Mouse (Mus musculus) hindbrain, embryonic 11.5 days (tissue): ENCODE results near the gene Fez1. TPM values are rescaled to one million over a fixed set of nuclear protein-coding genes. Genes with fewer than 3 reads are reported as not detected.

ENCODE experiments used
- ATAC-seq: fragments of 200-750 bp; cut with Nextera tagmentation; 2 replicates; pipeline ENCODE4 v1.8.0; 2017; ENCODE audit warnings: mild to moderate bottlenecking, moderate TSS enrichment, moderate library complexity; ENCODE audit not compliant: low FRiP score
- DNase-seq: peaks from one replicate; pipeline ENCODE4 v3.0.0-alpha.2; 2015; ENCODE audit warnings: low spot score
- H3K27ac ChIP-seq: fragments of 300-500 bp; sonication (generic); 2 replicates; pipeline ENCODE4 v1.5.1; 2014; ENCODE audit warnings: mild to moderate bottlenecking, low read depth, low read length
- H3K27me3 ChIP-seq: fragments of 300-500 bp; sonication (generic); 2 replicates; pipeline ENCODE4 v1.6.1; 2014; ENCODE audit warnings: mild to moderate bottlenecking, low read length, moderate library complexity, mixed read lengths; ENCODE audit not compliant: control insufficient read depth, insufficient read depth
- H3K36me3 ChIP-seq: fragments of 300-500 bp; sonication (generic); 2 replicates; pipeline ENCODE4 v1.6.1; 2014; ENCODE audit warnings: mild to moderate bottlenecking, low read length, moderate library complexity, mixed read lengths; ENCODE audit not compliant: control insufficient read depth, insufficient read depth
- H3K4me1 ChIP-seq: fragments of 300-500 bp; sonication (generic); replicated peaks from 2 replicates; pipeline ENCODE4 v1.6.1; 2014; ENCODE audit warnings: low read length, mixed read lengths; ENCODE audit not compliant: control insufficient read depth, insufficient read depth
- H3K4me2 ChIP-seq: fragments of 300-500 bp; sonication (generic); replicated peaks from 2 replicates; pipeline ENCODE4 v1.6.1; 2014; ENCODE audit warnings: mild to moderate bottlenecking, low read depth, low read length
- H3K4me3 ChIP-seq: fragments of 300-500 bp; sonication (generic); 2 replicates; pipeline ENCODE4 v1.5.1; 2014; ENCODE audit warnings: low read depth, low read length
- H3K9ac ChIP-seq: fragments of 300-500 bp; sonication (generic); 2 replicates; pipeline ENCODE4 v1.6.1; 2014; ENCODE audit warnings: low read depth, low read length
- H3K9me3 ChIP-seq: fragments of 300-500 bp; sonication (generic); 2 replicates; pipeline ENCODE4 v1.6.1; 2016; ENCODE audit warnings: low read length; ENCODE audit not compliant: control insufficient read depth
- WGBS: fragments of 180-500 bp; shearing (Covaris S2); extraction: QIAGEN DNeasy Blood & Tissue Kit; methylation state at CpG from one replicate; pipeline ENCODE4 v1.1.7; 2014; 5-methylcytosine and 5-hydroxymethylcytosine counted together
- polyA plus RNA-seq: library from polyadenylated mRNA; unstranded; fragments of >200 nt; fragmentation: Nextera tagmentation; extraction: Ambion mirVana; gene quantifications from 2 replicates; pipeline ENCODE4 v1.2.1, GENCODE M21; 2014

The Fez1 gene
- polyA plus RNA-seq, 1 experiment from 2014 or later, result 343 TPM

DNA sequence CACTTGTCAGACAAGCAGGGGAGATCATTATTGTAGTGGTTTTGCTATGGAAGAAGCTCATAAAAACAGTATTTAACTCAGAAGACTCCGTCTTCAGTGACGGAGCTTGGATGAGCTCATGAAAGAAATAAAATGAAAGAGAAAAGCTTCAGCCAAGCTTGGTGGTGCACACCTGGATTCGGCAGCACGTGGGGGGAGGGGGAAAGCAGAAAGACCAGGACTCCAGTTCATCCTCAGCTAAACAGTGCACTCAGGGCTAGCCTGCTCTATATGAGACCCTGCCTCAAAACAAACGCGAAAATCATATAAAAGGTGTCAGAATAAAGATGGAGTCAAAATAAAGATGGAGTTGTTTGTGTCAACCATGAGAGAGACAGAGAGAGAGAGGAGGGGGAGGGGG lies 18.3 kb upstream of the Fez1 start:
- ATAC-seq (no peak), DNase-seq (no peak)
- Histone ChIP-seq H3K27me3 (no peaks in the 10 kb centered on the region), H3K27ac (no peak overlapping the region), H3K9ac (no peak overlapping the region), H3K4me3 (no peak overlapping the region), H3K9me3 (no peaks in the 10 kb centered on the region), H3K4me1 (no peaks in the 10 kb centered on the region), H3K4me2 (no peak overlapping the region), H3K36me3 (no peaks in the 10 kb centered on the region)
- WGBS, result 80% methylated on average over 6 of the region's 6 CpGs

DNA sequence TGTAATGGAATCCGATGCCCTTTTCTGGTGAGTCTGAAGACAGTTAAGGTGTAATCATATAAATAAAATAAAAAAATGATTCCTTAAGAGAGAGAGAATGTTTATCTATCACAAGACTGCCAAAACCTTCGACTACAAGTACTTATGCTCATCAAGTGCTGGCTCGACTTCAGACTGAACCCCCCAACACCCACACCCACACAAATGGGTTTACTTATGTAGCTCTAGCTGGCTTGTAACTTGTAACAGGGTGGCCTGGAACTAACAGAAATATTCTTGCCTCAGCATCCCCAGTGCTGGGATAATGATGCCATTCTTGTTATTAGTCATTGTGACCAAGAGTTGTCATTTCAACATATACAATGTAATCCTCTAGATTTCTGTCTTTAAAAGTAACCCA lies 17.7 kb upstream of the Fez1 start:
- no peak overlapping the region for H3K9ac ChIP-seq
- H3K9me3 ChIP-seq, result no peaks in the 10 kb centered on the region
- H3K4me3 ChIP-seq, result no peak overlapping the region
- DNase-seq (no peak), ATAC-seq (no peak)
- H3K4me1 ChIP-seq, result no peaks in the 10 kb centered on the region
- no peaks in the 10 kb centered on the region for H3K36me3 ChIP-seq
- WGBS, result 83% methylated on average over 3 of the region's 3 CpGs
- no peak overlapping the region for H3K4me2 ChIP-seq
- no peak overlapping the region for H3K27ac ChIP-seq
- H3K27me3 ChIP-seq, result no peaks in the 10 kb centered on the region

DNA sequence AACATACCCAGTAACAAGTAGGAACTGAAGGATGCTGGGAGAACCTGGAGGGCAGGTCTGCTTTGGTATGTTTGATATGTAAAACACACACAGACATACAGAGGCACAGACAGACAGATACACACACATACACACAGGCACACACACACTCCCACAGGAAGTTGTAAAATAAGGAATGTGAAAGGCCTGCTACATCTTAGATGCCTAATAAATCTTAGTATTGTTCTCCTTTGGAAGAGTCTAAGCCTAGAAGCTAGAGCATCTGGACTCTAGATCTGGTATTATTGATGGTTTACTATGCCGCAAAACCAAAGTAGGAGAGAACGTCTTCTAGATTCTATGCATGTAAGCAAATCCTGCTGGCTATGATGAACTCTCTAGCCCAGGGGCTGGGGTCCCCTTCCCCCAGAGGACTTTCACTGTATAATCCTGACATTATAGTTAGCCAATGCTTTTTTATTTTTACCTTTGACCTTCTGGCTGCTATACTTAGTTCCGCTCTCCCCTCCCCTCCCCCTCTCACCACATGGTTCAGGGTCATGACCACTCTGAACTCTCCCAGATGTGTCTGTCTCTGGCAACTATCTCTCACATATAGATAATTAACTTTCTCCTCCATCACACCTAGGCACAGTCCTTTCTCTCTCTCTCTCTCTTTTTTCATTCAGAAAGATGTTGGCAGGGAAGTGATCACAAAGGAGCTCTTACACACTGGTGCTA lies 16.2 kb upstream of the Fez1 start:
- no peaks in the 10 kb centered on the region for H3K4me1 ChIP-seq
- H3K36me3 ChIP-seq, result no peaks in the 10 kb centered on the region
- H3K27me3 ChIP-seq, result no peaks in the 10 kb centered on the region
- H3K4me3 ChIP-seq, result no peak overlapping the region
- H3K9ac ChIP-seq, result no peak overlapping the region
- no peak overlapping the region for H3K4me2 ChIP-seq
- WGBS, result 86% methylated on average over 3 of the region's 3 CpGs
- H3K27ac ChIP-seq, result no peak overlapping the region
- no peak for ATAC-seq
- H3K9me3 ChIP-seq, result no peaks in the 10 kb centered on the region
- DNase-seq, result no peak

DNA sequence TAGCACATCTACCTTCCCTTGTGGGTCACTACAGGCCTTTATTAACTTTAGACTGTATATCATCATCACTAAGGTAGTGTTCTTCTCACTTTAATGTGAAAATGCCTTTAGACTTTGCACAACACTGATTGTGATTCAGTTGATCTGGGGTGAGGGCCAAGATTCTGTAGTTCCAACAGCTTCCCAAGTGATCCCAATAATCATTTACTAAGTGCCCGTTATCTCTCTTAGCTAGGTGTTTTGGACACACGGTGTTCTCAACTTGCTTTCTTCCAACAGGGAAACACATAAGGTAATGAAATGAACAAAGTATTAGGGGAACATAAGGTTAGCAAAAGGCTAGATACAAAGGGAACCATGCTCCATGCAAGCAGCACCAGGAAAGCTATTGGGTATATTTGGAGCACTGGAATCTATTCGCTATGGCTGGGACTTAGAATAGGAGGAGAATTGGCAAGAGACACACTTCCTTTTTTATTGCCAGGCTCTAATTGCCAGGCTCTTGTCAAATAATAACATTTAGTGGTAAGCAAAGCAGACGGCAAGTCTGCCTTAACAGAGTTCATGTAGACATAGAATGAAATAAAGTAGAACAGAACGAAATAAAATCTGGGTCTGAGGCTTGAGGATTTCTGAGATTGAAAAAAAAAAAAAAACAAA lies 13.4 kb upstream of the Fez1 start:
- Histone ChIP-seq H3K36me3 (no peaks in the 10 kb centered on the region), H3K27me3 (no peaks in the 10 kb centered on the region), H3K4me2 (no peak overlapping the region), H3K4me3 (no peak overlapping the region), H3K4me1 (no peaks in the 10 kb centered on the region), H3K9ac (no peak overlapping the region), H3K27ac (no peak overlapping the region), H3K9me3 (no peaks in the 10 kb centered on the region)
- WGBS, result 93% methylated on average over 5 of the region's 5 CpGs
- ATAC-seq (no peak), DNase-seq (no peak)

DNA sequence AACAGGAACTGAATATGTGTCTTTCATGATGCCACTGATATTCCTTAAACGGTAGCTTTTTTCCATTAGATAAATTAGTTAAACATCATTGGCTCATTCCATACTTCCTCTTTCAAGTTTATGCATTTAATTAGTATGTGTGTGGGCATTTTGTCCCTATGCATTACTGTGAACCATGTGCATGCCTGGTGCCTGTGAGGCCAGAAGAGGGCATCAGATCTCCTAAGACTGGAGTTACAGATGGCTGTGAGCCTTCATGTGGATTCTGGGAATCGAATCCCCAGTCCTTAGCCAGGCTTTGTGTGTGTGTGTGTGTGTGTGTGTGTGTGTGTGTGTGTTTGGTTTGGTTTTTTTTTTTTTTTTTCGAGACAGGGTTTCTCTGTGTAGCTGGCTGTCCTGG lies 7.2 kb upstream of the Fez1 start:
- Histone ChIP-seq H3K9me3 (no peaks in the 10 kb centered on the region), H3K4me1 (no peaks in the 10 kb centered on the region), H3K4me3 (no peak overlapping the region), H3K27me3 (no peaks in the 10 kb centered on the region), H3K36me3 (no peaks in the 10 kb centered on the region), H3K9ac (no peak overlapping the region), H3K27ac (no peak overlapping the region), H3K4me2 (no peak overlapping the region)
- DNase-seq (no peak), ATAC-seq (no peak)
- WGBS, result 73% methylated on average over 3 of the region's 3 CpGs

DNA sequence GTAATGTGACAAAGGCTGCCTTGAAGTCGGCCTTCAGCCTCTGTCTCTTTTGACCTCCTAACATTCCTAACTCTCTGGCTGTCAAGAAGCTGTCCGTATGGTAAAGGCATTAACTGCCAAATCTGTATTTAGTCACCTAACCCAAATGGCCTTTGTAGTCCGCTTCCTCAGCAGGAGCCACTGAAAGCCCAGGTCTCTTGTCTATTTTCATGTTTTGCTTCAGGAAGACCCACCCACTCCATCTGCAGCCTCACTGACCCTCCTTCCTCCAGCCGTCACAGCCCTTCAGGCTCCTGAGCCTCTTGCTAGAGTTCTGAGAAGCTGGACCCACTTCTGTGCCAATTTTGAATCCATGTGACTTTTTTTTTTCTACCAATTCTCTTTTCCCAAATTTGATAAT lies 2.8 kb upstream of the Fez1 start:
- no peak overlapping the region for H3K27ac ChIP-seq
- no peaks in the 10 kb centered on the region for H3K9me3 ChIP-seq
- H3K4me2 ChIP-seq, result no peak overlapping the region
- H3K4me1 ChIP-seq, result peaks cover 2% of the 10 kb centered on the region; the same call in 1 of the 2 replicates
- no peaks in the 10 kb centered on the region for H3K27me3 ChIP-seq
- DNase-seq (no peak), ATAC-seq (no peak)
- H3K36me3 ChIP-seq, result no peaks in the 10 kb centered on the region
- H3K9ac ChIP-seq, result no peak overlapping the region
- WGBS, result 48% methylated on average over 4 of the region's 4 CpGs
- no peak overlapping the region for H3K4me3 ChIP-seq

DNA sequence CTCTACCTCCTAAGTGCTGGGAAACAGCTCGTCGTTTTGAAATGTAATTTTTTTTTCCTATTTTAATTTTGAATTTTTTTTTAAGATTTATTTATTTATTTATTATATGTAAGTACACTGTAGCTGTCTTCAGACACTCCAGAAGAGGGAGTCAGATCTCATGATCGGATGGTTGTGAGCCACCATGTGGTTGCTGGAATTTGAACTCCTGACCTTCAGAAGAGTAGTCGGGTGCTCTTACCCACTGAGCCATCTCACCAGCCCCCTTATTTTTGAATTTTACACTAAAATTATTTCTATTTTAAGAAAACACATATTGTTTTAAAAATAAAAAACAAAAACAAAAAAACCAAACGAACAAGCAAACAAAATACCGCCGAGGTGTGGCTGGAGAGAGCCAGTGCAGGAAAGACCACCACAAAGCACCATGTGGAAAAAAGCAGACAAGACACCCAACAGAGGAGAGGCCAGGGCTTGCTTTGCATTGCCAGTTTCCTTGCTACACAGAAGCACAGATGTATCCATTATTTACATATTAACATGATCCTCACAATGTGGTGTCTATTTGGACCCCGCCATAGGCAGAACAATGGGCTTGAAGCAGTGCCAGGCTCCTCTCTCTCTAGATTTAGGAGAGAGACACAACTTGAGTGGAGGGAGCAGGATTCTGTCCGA lies 558 bp upstream of the Fez1 start:
- H3K36me3 ChIP-seq, result no peaks in the 10 kb centered on the region
- ATAC-seq (peak; percentile 92), DNase-seq (no peak)
- H3K9ac ChIP-seq, result peak overlapping the region; percentile 40
- peak overlapping the region; percentile 90 for H3K27ac ChIP-seq
- H3K4me1 ChIP-seq, result peaks cover 2% of the 10 kb centered on the region; the same call in 1 of the 2 replicates
- peak overlapping the region; percentile 31 for H3K4me2 ChIP-seq
- no peaks in the 10 kb centered on the region for H3K27me3 ChIP-seq
- H3K4me3 ChIP-seq, result no peak overlapping the region
- 20% methylated on average over 9 of the region's 9 CpGs for WGBS
- H3K9me3 ChIP-seq, result no peaks in the 10 kb centered on the region

DNA sequence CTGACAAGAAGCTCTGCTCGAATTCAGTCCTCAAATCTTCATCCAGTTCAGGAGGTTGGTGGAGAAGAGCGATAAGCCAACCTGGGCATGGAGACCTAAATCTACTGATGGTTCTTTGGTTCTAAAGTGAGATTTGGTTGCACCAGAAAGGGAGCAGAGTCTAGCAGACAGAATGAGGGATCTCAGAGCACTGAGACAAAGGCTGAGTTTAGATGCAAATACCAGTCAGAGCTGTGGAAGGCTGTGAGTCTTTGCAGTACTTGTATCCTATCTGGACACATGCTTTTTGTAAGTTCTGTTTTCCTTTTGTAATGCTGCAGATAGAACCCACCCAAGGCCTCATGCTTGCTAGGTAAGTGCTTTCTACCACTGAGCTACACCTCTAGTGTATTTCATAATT lies 360 bp downstream of the Fez1 start:
- 13% methylated on average over 2 of the region's 2 CpGs for WGBS
- peak; percentile 51 for ATAC-seq

More for the DNA sequence above, 360 bp downstream of the Fez1 start:
- Histone ChIP-seq H3K27me3 (no peaks in the 10 kb centered on the region), H3K4me3 (peak overlapping the region; percentile 16), H3K4me2 (peak overlapping the region; percentile 31; the same call in 1 of the 2 replicates), H3K36me3 (no peaks in the 10 kb centered on the region), H3K27ac (peak overlapping the region; percentile 90), H3K4me1 (peaks cover 2% of the 10 kb centered on the region; the same call in 1 of the 2 replicates), H3K9ac (peak overlapping the region; percentile 40), H3K9me3 (no peaks in the 10 kb centered on the region)
- no peak for DNase-seq
